Mouse (Mus musculus): ENCODE results near the gene Gm21746.
"Not testable (repeated sequence)": the region's sequence is repeated elsewhere in the genome, so short reads cannot be mapped to it uniquely, and the experiment has no call there.

Gm21746 gene

DNA sequence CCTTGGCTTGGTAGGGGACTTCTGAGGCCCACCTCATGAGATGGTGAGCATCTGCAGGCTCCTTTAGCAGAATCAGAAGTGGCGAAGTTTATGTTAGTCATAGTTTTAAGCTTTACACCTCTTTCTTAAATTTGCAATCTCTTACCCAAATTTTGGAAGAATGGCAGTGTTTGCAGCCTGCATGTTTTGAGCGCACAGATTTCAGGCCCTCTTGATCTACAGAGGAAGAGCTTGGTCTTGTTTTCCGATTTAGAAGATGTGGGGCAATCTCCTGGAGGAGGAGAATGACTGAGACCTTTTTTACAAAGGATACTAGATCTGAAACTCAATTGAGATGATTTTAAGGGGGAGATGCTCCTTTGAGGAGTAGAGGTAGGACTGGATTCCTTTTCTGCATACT lies at the start of gene Gm21746:
TSS of gene Gm21746 (minus strand) at position 101 of the 400 bp plus-strand sequence.
- DNase-seq (ENCODE audit: low spot score in 2 of 2) = not testable (repeated sequence)

DNA sequence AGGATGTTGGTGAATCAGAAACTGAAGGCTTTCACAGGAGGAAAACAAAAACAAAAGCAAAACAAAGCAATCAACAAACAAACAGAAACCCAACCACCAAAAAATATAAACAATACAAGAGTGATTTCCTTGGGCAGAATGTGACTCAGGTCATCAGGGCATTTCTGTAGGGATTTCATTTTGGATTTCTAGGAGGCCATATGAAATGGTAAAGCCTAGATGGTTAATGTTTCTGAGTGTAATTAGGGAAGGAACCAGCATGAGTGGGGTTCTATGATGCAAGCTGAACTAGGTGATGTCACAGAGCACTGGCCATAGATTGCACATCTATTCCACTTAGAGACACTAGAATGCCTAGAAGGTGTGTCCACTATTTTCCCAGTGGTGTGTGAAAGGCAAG lies 29.0 kb upstream of the Gm21746 start, which contains the start of gene Gm20873:
TSS of gene Gm20873 (plus strand) at position 301 of the 400 bp plus-strand sequence.
- not testable (repeated sequence) for DNase-seq (ENCODE audit: low spot score in 2 of 2)

Measured in spleen, postnatal 36 days (tissue).